Mouse (Mus musculus) lung, postnatal 0 days (tissue): ENCODE data around the gene Gm20219.

ENCODE experiments used
- CTCF ChIP-seq: IDR thresholded peaks from 2 replicates; pipeline ENCODE4 v1.5.1; 2016; ENCODE audit warnings: antibody characterized with exemption, mild to moderate bottlenecking
- EP300 ChIP-seq: IDR thresholded peaks from 2 replicates; pipeline ENCODE4 v1.6.1; 2016; ENCODE audit warnings: antibody characterized with exemption, mild to moderate bottlenecking, control low read depth

DNA sequence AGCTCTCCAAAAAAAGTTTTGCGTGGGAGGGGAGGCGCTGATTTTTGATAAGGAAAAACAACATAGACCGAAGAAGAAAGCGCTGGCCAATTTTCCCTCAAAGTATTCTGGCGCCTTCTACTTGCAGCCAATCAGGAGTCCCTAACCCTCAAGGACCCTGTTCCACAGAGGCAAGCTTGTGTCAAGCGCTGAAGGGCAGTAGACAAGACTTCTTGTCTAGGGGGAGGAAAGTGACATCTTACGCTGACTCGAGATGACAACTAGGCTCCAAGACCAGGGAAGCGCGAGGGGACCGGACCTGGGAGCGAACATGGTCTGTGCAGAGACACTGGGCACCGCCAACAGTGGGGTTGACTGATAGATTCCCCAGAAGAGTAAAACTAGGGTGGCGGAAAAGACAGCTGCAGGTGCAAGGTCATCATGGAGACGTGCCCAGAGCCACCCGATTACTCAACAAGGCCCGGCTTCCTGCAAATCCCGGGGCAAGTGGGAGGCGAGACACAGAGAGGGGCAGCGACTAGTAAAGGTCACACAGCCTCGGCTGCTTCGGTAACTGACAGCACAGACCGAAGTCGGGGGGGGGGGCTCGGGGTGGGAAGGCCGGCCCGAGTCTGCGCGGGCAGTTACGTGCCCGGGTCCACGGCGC is 29.5 kb upstream of the Gm20219 start:
- TF ChIP-seq CTCF (no peak), EP300 (no peak)
